Comparison of ENCODE assay signal across 8 mouse cellular contexts in genomic region chr1:159233426-159233825, GRCm38 (mm10). TPM values are rescaled to one million over a fixed set of nuclear protein-coding genes. Genes with fewer than 3 reads are reported as not detected.
DNase-seq lines count a peak whose midpoint lies in the region; ATAC-seq and TF ChIP-seq lines count a peak whose summit lies in the region.

No protein-coding gene starts in this region.

- peaks cover 10% of the 10 kb centered on the region; the same call in 1 of the 2 replicates for H3K79me2 ChIP-seq in liver, adult 2 months (ENCODE audit: control insufficient read depth, insufficient read depth, low read length)

- H3K27ac ChIP-seq in liver, adult 2 months (replicated peaks; ENCODE audit: insufficient read depth, low read depth, low read length): no peak overlapping the region
- H3K27ac ChIP-seq in forebrain, embryonic 11.5 days (ENCODE audit: low read depth, low read length): no peak overlapping the region
- H3K27ac ChIP-seq in liver, embryonic 12.5 days: peak overlapping the region; percentile 88
- H3K27ac ChIP-seq in stomach, embryonic 14.5 days (ENCODE audit: low read length): no peak overlapping the region

- H3K27me3 ChIP-seq in liver, adult 2 months (ENCODE audit: control insufficient read depth, insufficient read depth, low read length): no peaks in the 10 kb centered on the region
- no peaks in the 10 kb centered on the region for H3K27me3 ChIP-seq in forebrain, embryonic 11.5 days (ENCODE audit: control insufficient read depth, insufficient read depth, low read length)
- no peaks in the 10 kb centered on the region for H3K27me3 ChIP-seq in liver, embryonic 12.5 days (replicated peaks)
- no peaks in the 10 kb centered on the region for H3K27me3 ChIP-seq in stomach, embryonic 14.5 days (ENCODE audit: control insufficient read depth, insufficient read depth, low read length)

- H3K9me3 ChIP-seq in forebrain, embryonic 11.5 days (ENCODE audit: control insufficient read depth, low read length): no peaks in the 10 kb centered on the region
- no peaks in the 10 kb centered on the region for H3K9me3 ChIP-seq in liver, embryonic 12.5 days (replicated peaks)
- H3K9me3 ChIP-seq in stomach, embryonic 14.5 days (ENCODE audit: control insufficient read depth, low read depth, low read length): no peaks in the 10 kb centered on the region

- 14% methylated on average over 5 of the region's 5 CpGs for WGBS in liver, adult 2 months
- 50% methylated on average over 5 of the region's 5 CpGs for WGBS in forebrain, embryonic 11.5 days
- 12% methylated on average over 5 of the region's 5 CpGs for WGBS in liver, embryonic 12.5 days (ENCODE audit: insufficient replicate concordance)
- WGBS in stomach, embryonic 14.5 days: 17% methylated on average over 5 of the region's 5 CpGs

- ATAC-seq in forebrain, embryonic 11.5 days (replicated peaks; ENCODE audit: low FRiP score): no peak
- no peak for ATAC-seq in liver, embryonic 12.5 days
- ATAC-seq in stomach, embryonic 14.5 days (ENCODE audit: insufficient number of reproducible peaks, insufficient read depth, low FRiP score, low read depth): no peak
- ATAC-seq in megakaryocyte progenitor cell, adult 5-6 weeks (replicated peaks; ENCODE audit: poor library complexity): no peak

- no peak for TF ChIP-seq CTCF in liver, adult 2 months (IDR thresholded peaks at IDR 0.05; ENCODE audit: low read depth, low read length)

- peak overlapping the region; percentile 86; the same call in 1 of the 2 replicates for H3K4me3 ChIP-seq in liver, adult 2 months (ENCODE audit: insufficient read depth, low read depth, low read length)
- H3K4me3 ChIP-seq in forebrain, embryonic 11.5 days (ENCODE audit: low read depth, low read length): peak overlapping the region; percentile 68
- peak overlapping the region; percentile 86 for H3K4me3 ChIP-seq in liver, embryonic 12.5 days
- peak overlapping the region; percentile 73 for H3K4me3 ChIP-seq in stomach, embryonic 14.5 days (ENCODE audit: low read depth, low read length)

- peak overlapping the region; percentile 61 for H3K4me2 ChIP-seq in forebrain, embryonic 11.5 days (ENCODE audit: low read depth, low read length, severe bottlenecking)
- H3K4me2 ChIP-seq in liver, embryonic 12.5 days: peak overlapping the region; percentile 76
- peak overlapping the region; percentile 63 for H3K4me2 ChIP-seq in stomach, embryonic 14.5 days (replicated peaks; ENCODE audit: low read depth, low read length)

- H3K4me1 ChIP-seq in liver, adult 2 months (ENCODE audit: control insufficient read depth, insufficient read depth, low read length): peaks cover 14% of the 10 kb centered on the region; the same call in 1 of the 2 replicates
- peaks cover 5% of the 10 kb centered on the region; the same call in 1 of the 2 replicates for H3K4me1 ChIP-seq in forebrain, embryonic 11.5 days (replicated peaks; ENCODE audit: control insufficient read depth, insufficient read depth, low read length)
- H3K4me1 ChIP-seq in liver, embryonic 12.5 days: peaks cover 57% of the 10 kb centered on the region
- peaks cover 17% of the 10 kb centered on the region for H3K4me1 ChIP-seq in stomach, embryonic 14.5 days (ENCODE audit: control insufficient read depth, insufficient read depth, low read length)

- TF ChIP-seq POLR2A in liver, adult 2 months (IDR thresholded peaks at IDR 0.05; ENCODE audit: extremely low read depth, insufficient read depth, low read length): no peak

- no peaks in the 10 kb centered on the region for H3K36me3 ChIP-seq in liver, adult 2 months (ENCODE audit: control insufficient read depth, insufficient read depth, low read length)
- H3K36me3 ChIP-seq in forebrain, embryonic 11.5 days (ENCODE audit: control insufficient read depth, insufficient read depth, low read length): no peaks in the 10 kb centered on the region
- 0 out of 2 replicates have a peak, but pooled peaks cover 4% of the 10 kb centered on the region for H3K36me3 ChIP-seq in liver, embryonic 12.5 days
- H3K36me3 ChIP-seq in stomach, embryonic 14.5 days (ENCODE audit: control insufficient read depth, insufficient read depth, low read length): no peaks in the 10 kb centered on the region

- peak; percentile 44 for DNase-seq in liver, adult 2 months (ENCODE audit: extremely low read depth, low read depth, low spot score)
- DNase-seq in liver: no peak
- DNase-seq in forebrain, embryonic 11.5 days (ENCODE audit: low spot score): no peak
- no peak for DNase-seq in thymus, postnatal 25 days
- no peak for DNase-seq in cerebellum, adult 9-11 months

- no peak overlapping the region for H3K9ac ChIP-seq in liver, adult 2 months (ENCODE audit: low read depth, low read length)
- H3K9ac ChIP-seq in forebrain, embryonic 11.5 days (ENCODE audit: low read length): peak overlapping the region; percentile 81
- H3K9ac ChIP-seq in liver, embryonic 12.5 days: peak overlapping the region; percentile 89
- H3K9ac ChIP-seq in stomach, embryonic 14.5 days (replicated peaks; ENCODE audit: low read depth, low read length): peak overlapping the region; percentile 79; the same call in 1 of the 2 replicates

RNA-seq across cellular contexts. Expression of gene Cop1, which starts 1.3 kb away (rescaled TPM):
- total RNA-seq in liver, adult 2 months (2014; rRNA removed): 94.6 and 102 TPM in 2 replicates
- polyA plus RNA-seq in liver, adult 2 months (2012; rRNA removed): 30.4 and 31.4 TPM in 2 replicates
- 151 and 158 TPM in 2 replicates for polyA plus RNA-seq in forebrain, embryonic 11.5 days (2014; fragmentation: Nextera tagmentation; extraction: Ambion mirVana)
- polyA plus RNA-seq in liver, embryonic 12.5 days (2016; fragmentation: Nextera tagmentation; extraction: Ambion mirVana): 126 and 128 TPM in 2 replicates
- polyA plus RNA-seq in stomach, embryonic 14.5 days (2014; fragmentation: Nextera tagmentation; extraction: Ambion mirVana): 37.7 and 38.2 TPM in 2 replicates
- 154 and 155 TPM in 2 replicates for total RNA-seq in megakaryocyte progenitor cell, adult 5-6 weeks (2015)
- total RNA-seq in megakaryocyte progenitor cell, adult 5-6 weeks (2017): 129 and 134 TPM in 2 replicates
